Mouse (Mus musculus) CD4-positive, CD25-positive, alpha-beta regulatory T cell, adult 2 months (primary cell): Measurements from ENCODE around the gene Nr4a1.

Source experiments
- DNase-seq: peaks from one replicate; pipeline ENCODE4 v3.0.0-alpha.2; 2012; ENCODE audit warnings: low read depth, low spot score

Gene Nr4a1

DNA sequence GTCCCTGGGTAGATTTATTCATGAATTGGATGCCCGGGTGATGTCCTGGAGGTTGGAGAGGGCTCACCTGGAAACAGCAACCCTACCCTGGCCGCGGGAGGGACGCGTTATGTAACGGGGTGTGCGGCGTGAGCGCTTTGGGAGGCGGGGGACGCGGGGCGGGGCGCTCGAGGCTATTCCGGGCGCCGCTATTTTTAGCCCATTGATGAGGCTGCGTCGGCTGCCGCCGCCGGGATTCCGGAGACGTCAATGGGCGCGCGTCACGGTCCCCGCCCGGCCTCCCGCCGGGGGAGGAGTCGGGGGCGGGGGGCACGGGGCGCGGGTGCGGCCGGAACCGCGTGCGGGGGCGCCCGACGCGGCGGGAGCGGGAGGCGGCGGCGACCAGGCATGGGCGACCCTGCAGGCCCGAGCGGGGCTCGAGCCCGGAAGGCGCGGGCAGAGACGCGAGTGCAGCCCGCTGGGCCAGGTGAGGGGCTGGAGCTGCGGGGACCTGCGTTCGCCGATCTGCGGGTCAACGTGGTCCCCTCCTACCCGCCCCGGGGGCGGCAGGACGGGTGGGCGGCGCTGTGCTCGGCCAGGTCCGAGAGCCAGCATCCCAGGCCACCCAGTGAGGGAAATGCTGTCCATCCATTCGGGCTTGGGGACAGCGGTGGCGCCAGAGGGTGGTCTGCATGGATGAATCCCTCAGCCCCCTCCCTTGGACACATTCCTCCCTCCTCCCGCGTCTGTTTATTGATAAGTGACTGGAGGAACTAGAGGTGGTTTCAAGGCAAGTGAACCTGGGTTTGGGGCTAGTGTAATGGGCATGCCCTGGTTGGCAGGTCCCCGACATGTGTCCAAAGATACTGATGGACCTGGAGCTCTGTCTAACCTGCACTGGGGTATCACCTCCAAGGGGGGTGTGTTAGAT lies at the start of gene Nr4a1:
Nr4a1 (plus strand) TSS at position 384 of the 910 bp plus-strand sequence.
- peak; percentile 95 for DNase-seq

DNA sequence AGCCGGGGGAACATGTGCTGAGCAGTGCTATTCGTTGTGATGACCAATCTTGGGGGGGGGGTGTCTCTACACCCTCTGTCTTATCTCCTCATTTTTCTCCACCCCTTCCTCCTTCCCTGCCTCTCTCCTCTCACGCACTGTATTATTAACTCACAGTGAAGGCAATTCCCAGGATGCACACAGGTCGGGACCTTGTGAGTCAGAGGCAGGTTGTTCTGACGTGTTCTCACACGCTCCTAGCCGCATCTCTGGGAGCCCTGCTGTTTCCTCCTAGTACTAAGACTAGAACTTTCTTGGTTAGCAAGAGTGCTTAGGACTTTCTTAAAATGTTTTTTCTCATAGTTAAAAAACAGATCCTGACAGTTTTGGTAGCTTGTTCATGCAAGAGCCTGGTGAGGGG lies 49.3 kb upstream of the Nr4a1 start:
- no peak for DNase-seq

DNA sequence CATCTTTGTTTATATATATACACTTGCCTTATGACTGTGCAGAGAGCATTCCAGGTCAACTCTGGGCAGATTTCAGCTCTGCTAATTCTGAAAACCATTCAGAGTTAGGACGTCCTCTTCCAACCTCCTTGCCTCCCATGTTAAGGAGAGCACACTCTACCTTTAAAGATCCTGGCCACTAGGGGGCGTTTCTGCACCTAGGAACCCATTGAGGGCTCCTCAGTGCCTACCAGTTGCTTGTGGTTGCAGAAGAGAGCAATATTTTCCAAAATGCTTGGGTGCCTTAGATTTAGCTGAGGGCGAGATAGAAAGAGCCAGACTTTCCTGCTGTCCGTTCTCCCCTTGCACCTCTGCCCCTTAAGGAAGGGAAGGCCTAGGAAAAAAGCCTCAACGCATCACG lies 43.8 kb upstream of the Nr4a1 start:
- DNase-seq: peak; percentile 84

DNA sequence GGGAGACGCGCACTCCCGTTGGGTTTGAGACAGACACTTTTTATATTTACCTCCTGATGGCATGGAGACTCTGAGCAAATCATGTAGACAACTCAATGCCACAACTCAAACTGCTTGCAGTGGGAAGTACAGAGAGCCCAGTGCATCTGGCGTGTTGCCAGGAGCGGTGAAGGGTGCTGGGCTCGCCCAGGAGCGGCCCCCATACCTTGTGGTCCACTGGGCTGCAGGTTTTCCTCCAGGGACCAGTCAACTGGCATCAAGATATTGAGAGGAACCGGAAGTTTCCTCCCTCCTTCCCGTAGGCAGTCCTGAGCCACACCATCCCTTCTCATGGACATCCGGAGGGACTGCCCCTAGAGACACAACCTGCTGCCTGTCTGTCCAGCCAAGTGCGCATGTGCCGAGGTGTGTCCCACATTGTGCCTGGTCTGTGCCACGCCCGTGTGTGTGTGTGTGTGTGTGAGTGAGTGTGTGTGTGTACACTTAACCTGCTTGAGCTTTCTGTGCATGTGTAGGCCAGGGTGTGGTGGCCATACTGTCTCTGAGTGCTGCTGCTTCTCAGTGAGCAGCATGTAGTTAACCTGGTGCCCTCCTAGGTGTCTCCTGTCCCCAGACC lies 43.0 kb upstream of the Nr4a1 start:
- DNase-seq: no peak

DNA sequence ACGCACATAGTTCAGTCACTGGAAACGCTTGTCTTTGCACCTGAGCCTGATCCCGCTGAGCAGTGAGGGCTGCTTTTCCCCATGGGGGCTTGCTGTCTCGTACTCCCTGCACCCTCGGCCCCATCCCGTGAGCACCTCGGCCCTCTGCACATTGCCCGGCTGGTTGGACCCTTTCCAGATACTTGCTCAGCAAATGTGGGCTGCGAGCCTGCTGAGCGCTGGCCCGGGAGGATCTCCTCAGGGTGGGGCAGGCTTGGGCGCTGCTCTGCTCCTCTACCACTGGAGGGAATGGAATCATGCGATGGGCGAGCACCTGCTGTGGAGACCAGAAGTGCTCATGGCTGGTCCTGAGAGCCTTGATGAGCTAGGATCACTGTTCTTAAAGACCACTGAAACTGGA lies 41.6 kb upstream of the Nr4a1 start:
- DNase-seq: no peak

DNA sequence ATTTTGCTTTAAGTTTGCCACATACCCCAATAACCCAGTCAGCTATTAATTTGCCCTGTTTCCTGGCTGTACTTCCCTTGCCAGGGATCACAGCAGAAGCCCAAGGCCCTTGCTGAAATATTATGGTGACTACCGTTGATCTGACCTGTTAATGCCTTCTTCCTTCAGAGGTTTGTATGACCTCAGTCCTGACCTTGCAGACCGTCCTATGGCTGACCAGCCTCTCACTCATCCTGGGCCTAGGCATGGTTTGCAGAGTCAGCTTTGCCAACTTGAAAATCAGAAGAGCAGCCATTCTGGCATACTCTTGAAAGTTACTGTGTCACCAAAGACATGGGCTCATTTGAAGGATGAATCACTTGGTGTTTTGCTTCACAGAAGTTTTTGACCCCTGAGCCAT lies 38.9 kb upstream of the Nr4a1 start:
- no peak for DNase-seq

DNA sequence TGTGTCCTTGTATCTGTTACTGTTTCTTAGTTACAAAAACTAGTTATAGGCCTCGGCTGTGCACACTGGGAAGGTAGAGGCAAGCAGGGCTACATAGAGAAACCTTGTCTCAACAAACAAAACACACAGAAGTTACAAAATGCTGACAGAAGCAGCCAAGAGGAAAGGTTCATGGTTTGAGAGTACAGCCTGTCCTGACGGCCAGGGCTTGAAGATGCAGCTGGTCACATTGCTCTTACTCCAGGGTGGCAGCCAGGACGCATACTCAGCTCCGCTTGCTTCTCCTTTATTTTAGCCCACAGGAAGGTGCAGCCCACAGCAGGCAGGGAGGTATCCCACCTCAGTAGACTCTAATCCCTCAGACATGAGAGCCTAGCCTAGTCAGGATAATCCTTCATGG lies 38.0 kb upstream of the Nr4a1 start:
- DNase-seq: no peak

DNA sequence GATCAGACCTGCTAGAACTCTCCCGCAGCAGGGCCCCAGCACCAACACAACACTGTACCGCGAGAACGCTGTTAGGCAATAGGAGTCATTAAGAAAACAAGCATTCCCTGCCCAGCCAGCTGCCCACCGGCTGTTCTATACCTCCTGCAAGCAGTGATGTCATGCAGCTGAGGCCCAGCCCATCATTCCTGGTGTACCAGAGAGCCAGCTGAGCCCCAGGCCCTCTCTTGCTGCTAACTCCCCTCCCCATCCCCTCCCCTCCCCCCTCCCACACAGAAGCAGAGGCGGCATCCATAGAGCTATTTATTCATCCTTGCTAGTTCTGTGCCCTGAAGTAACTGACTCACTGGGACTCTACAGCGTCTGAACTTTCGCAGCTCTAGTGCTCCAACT lies 33.2 kb upstream of the Nr4a1 start:
- DNase-seq: no peak

DNA sequence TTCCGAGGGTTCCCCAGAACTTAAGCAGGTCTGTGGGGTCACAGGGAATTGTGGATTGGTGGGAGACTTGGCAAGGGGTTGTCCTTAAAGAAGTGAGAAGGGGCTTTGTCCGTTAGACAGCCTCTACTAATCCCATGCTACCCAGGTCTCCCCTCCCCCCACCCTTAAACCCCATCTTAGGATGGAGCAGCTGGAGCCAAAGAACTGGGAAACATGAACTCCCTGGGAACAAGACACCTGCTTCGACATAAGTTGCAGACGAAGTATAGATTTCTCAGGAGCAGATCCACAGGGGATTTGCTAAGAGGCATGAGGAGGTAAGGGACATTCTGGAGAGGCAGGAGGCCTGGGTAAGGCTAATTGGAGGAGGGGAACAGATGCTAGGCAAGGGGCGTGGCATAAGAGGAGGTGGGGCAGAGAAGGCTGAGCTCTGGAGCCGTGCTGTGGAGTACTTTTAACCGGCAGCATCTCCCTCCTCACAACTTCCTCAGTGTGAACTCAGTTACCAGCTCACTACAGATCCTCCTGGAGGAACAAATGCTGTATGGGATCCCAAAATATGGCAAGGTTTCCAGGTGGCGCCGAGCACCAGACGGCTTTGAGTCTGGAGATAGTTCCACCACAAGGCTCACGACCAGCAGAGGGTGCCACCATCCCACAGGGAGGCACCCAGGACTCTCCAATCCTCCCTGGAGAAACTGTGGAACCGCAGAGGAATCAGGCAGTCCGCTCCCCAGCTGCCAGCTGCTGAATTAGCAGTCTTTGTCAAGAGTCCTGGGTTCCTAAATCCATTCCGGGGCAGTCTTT lies 32.6 kb upstream of the Nr4a1 start:
- peak; percentile 69 for DNase-seq

DNA sequence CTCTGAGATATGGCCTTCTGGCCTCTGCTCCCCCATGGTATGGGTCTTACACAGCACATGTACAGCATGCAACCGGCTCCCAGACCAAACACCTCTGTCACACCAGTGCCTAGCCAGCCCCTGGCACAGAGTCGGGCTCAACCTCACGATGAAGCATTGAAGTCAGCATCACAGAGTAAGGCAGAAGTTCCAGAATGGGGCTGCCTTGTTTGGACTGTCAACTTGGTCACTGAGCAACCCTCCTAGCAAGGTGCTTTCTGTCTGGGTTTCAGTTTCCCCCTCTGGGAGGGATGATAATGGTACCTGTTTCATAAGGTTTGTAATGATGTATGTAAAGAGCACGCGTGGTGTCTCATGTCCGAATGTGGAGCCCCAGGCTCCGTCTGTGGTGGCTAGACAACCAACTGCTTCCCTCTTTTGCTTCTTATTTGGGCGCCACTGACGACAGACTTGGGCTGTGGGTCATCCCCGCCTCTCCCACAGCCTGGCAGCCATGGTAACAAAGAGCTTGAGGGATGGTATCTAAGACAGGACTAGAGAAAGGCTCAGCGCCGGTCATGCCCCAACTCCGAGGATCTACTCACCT lies 31.1 kb upstream of the Nr4a1 start:
- DNase-seq: no peak

DNA sequence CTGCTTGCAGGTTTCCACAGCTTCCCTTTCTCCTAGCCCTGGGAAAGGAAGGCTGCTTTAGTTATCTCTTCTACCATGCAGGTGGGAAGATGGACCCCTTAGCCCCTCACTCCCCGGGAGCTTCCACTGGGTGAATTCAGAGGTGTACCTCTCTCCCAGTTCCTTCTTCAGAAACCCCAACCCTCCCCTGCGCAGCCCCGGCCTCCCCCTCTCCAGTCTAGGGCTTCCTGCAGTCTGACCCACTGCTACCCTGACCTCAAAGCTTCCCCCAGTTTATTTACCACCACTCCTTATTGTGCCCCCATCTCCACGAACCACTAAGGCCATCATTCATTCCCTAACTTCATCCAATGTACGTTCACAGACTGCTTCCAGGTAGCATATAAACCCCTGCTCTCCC lies 30.5 kb upstream of the Nr4a1 start:
- no peak for DNase-seq

DNA sequence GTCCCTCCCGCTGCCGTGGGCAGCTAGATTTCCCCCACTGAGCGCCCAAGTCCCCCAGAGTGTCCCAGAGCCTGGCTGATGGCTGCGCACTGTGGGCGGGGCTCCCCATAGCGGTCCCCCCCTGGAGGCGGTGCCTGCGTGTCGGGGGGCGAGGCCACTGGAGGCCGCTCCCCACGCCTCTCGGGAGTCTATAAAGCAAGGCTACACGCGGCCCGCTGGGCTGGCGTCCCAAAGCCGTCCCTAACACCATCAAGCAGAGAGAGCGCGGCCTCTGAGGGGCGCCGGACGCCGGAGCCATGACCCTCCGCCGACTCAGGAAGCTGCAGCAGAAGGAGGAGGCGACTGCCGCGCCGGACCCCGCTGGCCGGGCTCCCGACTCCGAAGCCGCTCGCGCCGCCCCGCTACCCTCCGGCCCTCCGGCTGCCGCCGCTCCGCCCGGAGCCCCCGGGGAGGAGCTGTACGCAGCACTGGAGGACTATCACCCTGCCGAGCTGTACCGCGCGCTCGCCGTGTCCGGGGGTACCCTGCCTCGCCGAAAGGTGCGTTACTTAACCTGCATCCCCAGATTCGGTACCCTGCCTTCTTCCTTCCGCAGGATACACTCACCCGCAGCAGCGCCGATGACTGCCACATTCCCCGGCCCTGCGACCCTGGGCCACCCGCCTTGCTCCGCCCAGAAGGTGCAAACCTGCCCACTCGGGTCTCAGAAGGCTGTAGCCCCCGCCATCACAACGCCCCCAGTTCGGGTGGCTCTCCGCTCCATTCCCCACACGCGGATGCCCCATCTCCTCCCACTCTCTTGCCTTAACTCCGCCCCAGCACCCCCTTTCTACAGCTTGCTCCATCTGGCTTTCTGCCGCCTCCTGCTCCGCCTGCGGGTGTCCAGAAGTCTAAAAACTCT lies 29.8 kb upstream of the Nr4a1 start, which contains the start of gene Grasp:
Grasp (plus strand) TSS at position 183 of the 901 bp plus-strand sequence.
- peak; percentile 90 for DNase-seq

DNA sequence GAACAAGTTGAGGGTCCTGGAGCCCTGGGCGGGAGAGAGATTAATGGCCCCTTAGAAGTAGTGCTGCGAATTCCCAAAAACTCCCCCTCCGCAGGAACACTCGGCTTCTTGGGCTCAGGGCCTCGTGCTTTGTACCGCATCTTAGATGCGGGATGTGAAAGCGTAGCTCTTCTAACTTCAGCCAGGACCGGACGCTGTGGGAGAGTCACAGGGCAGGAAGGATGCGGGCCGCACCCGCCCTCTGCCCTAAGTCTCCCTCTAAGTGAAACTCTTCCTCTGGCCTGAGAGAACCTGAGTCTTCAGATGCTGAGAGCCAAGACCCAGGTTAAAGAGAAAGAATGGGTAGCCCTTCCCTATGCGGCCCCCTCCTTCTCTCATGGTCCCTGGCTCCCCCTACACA lies 29.1 kb upstream of the Nr4a1 start:
- peak; percentile 62 for DNase-seq

DNA sequence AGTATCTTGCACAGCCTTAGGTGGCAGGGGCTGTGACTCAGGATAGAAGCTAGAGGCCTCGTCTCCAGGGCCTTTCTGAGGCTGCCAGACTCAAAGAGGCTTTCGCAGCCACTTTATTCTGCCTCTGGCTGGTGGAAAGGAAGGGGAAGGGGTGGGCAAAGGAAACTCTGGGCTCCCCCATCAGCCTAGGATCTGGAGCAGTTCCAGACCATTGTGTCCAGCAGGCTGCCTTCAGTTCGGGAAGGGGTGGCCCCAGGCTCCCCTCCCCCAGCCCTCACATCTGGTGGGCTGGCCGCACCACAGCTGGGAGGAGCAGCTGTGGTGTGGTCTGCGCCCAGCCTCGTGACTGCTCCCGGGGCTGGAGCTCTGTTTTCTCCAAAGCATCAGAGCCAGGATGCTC lies 26.1 kb upstream of the Nr4a1 start:
- no peak for DNase-seq

DNA sequence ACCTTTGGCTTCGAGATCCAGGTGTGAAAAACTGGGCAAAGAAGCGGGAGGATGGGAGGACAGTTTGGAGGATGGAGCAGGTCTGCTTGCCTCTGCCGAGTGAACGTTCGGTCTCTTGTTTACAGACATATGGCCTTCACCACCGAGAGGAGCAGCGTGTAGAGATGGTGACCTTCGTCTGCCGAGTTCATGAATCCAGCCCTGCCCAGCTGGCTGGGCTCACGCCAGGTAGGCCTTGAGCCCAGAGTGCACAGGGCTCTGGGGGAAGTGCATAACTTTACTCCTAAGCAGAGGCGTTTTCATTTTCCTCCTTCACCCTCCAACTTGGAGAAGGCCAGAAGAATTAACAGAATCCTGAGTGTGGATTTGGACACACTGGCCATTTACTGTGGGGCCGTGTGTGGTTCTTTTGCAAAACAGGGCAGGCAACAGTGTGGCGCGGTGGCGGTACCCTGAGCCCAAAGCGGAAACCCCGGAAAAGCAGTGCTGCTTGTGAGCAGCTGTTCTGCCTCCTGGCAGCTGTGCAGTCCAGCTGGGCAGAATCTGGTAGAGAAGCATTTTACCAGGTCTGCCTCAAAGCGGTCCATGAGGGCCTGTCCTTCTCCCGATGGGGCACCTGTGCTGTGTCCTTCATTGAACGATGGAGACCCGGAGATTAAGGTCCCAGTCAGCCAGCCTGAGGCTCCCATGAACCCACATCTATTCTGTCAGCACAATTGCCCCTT lies 25.0 kb upstream of the Nr4a1 start:
- no peak for DNase-seq

DNA sequence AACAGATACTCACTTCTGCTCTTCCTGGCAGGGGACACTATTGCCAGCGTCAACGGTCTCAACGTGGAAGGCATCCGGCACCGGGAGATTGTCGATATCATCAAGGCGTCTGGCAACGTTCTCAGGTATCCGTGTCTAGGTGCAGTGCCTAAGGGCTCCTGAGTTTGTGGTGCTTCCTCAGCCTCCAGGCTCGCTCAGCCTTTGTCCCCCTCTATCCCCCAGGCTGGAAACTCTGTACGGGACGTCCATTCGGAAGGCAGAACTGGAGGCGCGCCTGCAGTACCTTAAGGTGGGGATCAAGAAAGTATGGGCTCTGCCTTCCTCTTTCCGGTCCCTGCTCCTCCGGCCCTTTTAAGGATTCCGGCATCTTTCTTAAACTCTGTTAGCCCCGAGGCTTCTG lies 23.6 kb upstream of the Nr4a1 start:
- no peak for DNase-seq

DNA sequence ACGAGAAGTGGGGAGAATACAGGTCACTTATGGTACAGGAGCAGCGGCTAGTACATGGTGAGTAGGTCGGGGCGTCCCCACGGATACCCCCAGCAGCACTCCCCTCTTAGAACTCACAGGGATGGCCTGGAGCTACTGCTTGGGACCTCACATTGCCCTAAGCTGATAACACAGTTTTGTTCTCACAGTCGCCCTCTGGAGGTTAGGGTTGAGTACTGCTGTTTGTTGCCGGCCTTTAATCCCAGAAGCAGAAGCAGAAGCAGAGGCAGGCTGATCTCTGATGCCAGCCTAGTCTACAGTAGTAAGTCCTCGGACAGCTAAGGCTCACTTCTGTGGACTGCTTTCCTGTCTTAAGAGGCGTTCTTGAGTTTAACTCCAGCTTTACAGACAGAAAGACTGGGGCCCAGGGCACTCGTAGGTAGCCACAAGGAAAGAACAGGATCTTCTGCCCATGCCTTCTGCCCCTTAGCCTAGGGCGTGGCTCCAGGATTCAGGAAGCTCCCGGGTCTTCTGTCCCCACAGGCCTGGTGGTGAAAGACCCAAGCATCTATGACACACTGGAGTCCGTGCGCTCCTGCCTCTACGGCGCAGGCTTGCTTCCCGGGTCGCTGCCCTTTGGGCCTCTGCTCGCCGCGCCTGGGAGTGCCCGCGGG lies 22.9 kb upstream of the Nr4a1 start:
- DNase-seq: peak; percentile 81

DNA sequence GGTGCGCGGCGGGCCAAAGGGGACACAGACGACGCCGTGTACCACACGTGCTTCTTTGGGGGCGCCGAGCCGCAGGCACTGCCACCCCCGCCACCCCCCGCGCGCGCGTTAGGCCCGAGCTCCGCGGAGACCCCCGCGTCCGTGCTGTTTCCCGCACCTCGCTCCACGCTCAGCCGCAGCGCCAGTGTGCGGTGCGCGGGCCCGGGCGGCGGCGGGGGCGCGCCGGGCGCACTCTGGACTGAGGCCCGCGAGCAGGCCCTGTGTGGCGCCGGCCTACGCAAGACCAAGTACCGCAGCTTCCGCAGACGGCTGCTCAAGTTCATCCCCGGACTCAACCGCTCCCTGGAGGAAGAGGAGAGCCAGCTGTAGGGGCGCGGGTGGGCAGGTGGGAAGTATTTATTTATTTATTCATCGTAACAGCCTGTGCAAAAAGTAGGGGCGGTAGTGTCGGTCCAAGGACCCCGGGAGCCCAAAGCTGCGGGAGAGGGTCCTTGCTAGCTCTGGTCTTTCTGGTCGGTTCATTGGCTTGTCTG lies 22.4 kb upstream of the Nr4a1 start:
- no peak for DNase-seq

DNA sequence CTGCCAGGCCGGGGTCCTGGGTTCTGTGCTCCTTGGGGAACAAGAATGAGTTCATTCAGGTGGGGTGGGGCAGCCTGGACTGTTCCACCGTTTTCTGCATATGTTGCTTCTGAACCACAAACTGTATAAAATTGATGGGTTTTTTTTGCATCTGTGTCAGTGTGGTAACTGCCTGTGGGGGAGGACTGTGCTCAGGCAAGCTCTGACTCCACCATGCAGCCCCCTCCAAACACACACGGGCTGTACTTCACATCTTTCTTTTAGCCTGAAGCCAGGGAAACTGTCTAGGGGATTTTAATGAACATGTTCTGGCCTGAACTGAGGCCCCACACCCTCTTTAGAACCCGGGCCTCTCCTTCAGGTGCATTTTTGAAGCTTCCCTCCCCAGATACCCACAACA lies 21.5 kb upstream of the Nr4a1 start:
- no peak for DNase-seq
